Mouse (Mus musculus) left cerebral cortex, postnatal 14 days (tissue): ENCODE results near the gene Tceal1. TPM values are rescaled to one million over a fixed set of nuclear protein-coding genes. Genes with fewer than 3 reads are reported as not detected.
A peak's percentile ranks its signal among the peaks of the same experiment; 100 is the strongest.
"Not testable (repeated sequence)": the region's sequence is repeated elsewhere in the genome, so short reads cannot be mapped to it uniquely, and the experiment has no call there.

Source experiments
- DNase-seq, 2 experiments: peaks; one replicate each; pipeline ENCODE4 v3.0.0; 2021 to 2022; ENCODE audit warnings: low spot score in 2 of 2, mixed read lengths in 1 of 2
- intact Hi-C: fragments of 180-260 bp; cut with DNase I; formaldehyde crosslinking; loops from one replicate; pipeline ENCODE4 v1.15.1; 2025
- long read RNA-seq, 2 experiments: library from polyadenylated mRNA; stranded (forward); transcript quantifications; one replicate each; pipeline ENCODE4 v2.0.0; 2021
- total RNA-seq, 2 experiments: library from RNA; stranded (reverse); gene quantifications; 2 replicates each; pipeline ENCODE4 v1.2.3; 2021

Tceal1 gene
- total RNA-seq, result 10 to 100 TPM; 11.5 to 12.6 TPM
- long read RNA-seq, experiment 1, transcript Tceal1-201 (2 exons, 2,803 nt), result major isoform, 30 of 32 reads
- long read RNA-seq, experiment 1, partial matches to known transcripts, result 1 of 32 reads
- long read RNA-seq, experiment 1, other reads (novel, unspliced or antisense), result 1 of 32 reads
- long read RNA-seq, experiment 2, transcript Tceal1-201 (2 exons, 2,803 nt), result major isoform, 21 of 23 reads
- long read RNA-seq, experiment 2, partial matches to known transcripts, result 0 of 23 reads
- long read RNA-seq, experiment 2, other reads (novel, unspliced or antisense), result 2 of 23 reads

DNA sequence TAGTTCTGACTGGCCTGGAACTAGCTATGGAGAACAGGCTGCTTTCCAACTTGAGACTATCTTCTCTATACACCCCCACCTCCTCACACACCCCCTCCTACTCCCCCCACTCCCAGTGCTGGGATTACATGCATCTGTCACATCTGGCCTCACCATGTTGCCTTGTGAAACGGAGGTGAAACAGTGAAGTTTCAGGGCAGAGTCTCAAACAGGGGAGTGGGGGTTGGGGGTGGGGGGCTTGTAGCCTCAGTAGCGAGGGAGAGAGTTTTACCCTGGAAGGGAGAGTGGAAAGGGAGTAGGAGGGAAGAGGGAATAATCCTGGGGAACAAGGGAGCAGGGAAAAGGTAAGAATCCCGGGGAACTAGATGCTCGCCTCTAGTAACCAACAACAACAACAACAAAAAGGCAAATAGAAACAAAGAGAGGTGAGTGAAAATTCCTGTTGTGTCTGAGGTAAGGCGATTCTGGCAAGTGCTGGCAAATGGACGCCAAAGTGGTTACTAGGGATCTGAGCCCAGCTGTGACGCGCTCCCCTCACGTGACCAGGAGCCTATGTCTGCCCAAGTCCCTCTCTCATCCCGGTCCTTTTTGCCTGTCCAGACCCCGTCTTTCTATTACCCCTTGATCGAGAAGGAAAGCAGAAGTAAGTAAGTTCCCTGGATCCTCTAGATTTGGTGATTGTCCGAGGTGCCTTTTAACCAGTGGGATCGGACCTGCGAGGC lies at the start of gene Tceal1:
Tceal1 (plus strand) TSS at position 537 of the 722 bp plus-strand sequence.
- DNase-seq, result peak; percentile 65 to 71
- intact Hi-C loops, result no loop called here

DNA sequence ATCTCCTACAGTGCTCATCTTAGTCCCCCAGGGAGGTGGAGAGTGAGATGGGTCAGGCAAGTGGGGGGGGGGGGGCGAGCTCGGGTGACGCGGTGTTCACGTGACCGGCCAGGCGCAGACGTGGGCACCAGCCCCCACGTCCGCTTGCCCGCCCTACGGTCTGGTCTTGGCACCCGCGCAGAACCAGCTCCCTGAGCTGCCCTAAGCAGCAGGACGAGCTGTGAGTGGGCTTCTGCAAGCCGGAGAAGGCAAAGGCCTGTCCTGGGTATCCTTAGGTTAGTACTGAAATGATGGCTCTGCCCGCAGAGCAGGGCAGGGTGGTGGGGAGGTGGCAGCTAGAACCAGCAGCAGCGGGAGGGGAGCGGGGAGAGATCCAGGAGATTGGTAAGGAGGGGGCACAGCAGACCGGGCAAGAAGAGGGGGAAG lies 41.5 kb upstream of the Tceal1 start:
- intact Hi-C loops, result no loop called here
- DNase-seq, result peak; percentile 25 to 34

DNA sequence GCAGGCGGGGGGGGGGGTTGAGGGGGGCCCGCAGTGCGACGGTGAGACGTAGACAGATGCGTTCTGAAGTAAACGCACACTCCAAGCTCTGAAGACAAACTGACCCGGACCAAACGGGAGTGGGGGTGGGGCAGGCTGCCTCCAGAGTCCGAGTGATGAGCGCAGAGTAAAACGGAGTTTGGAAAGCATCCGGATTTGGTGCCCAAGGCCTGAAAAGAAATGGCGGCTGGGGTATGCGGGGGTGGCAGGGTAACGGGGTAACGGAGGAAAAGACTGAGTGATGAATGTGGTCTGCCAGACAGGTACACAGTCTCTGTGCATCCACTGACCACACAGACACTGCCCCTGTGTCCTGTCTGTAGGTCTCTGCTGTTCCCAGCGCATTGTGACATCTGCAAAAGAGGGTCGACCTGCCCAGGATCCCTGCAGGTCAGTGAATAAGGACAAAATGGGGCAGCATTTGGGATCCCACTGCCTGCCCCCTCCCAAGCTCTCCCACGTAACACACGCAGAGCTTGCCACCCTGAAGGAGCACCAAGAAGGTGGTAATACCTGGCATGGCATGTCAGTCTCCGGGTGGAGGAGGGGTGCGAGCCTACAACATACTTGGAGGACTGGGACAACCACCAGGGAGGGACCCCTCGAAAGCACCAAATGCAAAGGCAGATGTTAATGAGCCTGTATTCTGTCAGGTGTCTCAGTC lies 40.9 kb upstream of the Tceal1 start:
- DNase-seq, result peak; percentile 10 to 28
- intact Hi-C loops, result not testable (repeated sequence)

DNA sequence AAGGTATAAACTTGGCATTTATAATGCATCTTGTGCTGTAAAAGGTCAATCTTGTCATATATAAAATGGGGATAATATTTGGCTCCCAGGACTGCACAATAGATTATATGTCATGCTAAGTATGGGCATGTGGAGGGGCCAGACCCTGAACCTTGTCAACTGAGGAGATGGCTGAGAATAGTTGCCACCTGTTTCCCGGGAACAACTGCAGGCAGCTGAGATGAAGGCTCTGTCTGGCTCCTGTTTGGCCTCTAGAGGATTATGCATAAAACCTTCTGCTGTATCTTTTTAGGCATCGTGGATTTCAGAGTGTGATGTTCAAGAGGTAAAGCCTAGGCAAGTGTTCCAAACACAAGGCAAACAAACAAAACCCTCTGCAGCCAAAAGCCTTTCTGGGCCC lies 39.0 kb upstream of the Tceal1 start:
- intact Hi-C loops, result no loop called here
- DNase-seq, result no peak

- DNase-seq, result no peak
- intact Hi-C loops, result no loop called here
Measured at GRCm38 (mm10) chrX:136680989-136681388, 26.8 kb upstream of the Tceal1 start.

DNA sequence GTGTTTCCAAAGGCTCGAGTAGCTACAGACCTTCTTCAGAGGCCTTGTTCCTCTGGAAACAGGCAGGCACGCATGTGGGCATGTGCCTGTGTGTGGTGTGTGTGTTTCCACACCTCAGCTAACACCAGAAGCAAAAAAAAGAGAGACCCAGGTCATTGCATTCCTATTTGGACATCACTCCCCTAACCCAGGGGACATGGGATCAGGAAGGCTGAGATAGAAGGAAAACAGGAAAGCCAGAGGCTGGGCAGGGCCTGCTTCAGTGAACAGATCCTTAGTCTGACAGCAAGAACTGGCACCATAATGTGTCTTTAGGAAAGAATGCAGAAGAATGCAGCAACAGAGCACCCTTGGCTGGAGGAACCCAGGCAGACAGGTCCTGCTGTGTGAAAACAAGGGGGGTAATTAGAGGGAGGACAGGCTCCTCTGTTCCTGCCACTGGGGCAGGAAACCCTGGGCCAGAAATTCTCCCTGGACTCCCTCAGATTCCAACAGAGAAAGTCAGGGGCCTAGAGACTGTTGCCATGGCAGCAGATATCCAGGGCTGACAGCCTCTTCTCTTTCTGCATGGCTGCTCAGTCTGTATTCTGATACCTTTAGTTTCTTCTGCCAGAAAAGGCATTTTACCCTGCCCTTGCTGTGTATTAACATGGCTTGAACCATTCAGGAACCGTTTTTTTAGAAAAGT lies 16.0 kb upstream of the Tceal1 start:
- intact Hi-C loops, DNase-seq: not testable (repeated sequence)

DNA sequence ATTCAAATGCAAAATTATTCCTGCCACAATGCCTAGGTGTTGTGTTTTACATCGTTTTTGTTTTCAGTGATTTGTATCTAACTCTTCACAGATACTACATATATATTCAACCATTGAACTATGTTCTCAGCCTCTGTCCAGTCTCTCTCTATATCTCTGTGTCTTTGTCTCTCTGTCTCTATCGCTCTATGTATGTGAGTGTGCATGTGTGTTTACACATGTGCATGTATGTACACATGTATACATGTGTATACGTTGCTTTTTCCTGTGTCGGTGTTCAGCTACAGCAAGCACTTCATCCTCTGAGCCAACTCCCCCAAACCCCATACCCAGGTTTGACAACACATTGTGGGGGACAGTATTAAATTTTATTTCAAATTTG lies 15.5 kb upstream of the Tceal1 start:
- intact Hi-C loops, result no loop called here
- no peak for DNase-seq

- no peak for DNase-seq
- intact Hi-C loops, result no loop called here
Measured at GRCm38 (mm10) chrX:136693196-136693595, 14.6 kb upstream of the Tceal1 start.

DNA sequence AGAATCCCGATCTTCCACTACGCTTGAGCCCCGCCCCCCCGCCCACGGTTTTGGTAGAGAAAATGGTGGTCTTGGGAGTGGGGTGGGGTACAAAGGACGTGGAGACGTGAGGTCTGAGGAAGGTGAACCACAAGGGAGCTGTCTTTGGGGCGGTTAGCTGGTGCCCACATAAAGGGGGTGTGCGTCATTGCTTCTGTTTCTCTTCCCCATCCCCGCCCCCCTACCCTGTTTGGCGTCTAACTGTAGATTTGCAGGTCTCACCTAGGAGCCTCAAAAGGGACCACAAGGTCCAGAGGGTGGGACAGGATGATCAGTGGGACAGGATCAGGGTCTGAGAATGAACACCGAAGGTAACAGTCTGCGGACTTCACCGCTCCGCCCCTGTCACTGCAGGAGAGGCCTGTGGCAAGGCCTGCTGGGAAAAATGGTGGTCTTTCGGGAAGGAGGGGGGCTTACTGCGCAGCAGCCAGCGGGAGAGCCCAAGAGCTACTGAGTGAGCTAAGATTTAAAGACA lies 443 bp downstream of the Tceal1 start:
- DNase-seq, result peak; percentile 40 to 56
- intact Hi-C loops, result no loop called here

- intact Hi-C loops, result no loop called here
- DNase-seq, result no peak
Measured at GRCm38 (mm10) chrX:136708782-136709181, 1.0 kb downstream of the Tceal1 start.

- intact Hi-C loops, DNase-seq: not testable (repeated sequence)
Measured at GRCm38 (mm10) chrX:136714742-136715474, 7.1 kb downstream of the Tceal1 start.

DNA sequence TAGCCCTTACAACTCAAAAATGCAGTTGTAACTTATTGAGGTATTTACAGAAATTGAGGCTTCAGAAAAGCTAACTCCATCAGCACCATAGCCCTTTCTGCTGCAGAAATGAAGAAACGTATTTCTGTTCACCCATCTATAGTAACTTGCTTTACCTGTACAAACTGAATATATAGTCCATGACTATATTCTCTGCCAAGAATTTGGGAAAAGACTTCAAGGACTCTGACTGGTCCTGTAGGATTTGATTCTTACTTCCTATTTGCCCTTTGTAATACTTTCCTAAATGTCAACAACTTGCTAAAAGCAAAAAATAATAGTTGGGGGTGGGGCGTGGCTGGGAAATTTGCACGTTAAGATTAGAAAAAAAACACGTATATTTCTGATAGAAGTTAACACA lies 24.2 kb downstream of the Tceal1 start:
- intact Hi-C loops, result no loop called here

DNA sequence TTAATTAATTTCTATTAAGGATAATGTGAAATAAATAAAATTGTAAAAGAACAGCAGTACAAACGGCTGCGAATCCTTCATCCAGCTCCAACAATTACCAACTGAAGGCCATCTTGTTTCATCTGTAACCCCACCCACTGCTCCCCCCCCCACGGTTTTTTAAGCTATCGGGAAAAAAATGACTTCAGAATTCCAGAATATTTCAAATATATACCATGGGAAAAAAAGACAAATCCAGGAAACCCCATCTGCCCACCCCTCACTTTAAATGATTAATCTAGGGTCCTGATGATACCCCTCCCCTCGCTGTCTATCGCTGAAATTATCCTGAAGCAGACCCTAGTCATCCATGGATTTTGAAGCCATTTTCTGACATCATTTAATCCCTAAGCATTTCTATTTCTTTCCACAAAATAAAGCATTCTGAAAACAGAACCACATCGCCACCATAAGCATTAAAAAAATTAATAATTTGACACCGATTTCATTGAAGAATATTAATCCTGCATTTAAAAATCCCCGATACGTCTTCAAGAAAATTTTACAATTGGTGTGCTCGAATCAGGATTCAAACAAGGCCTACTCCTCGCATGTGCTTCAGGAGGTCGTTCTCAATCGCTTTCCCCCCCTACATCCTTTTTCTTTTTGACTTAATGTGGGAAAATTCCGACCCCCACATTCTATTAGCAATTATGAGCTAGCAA lies 32.5 kb downstream of the Tceal1 start:
- intact Hi-C loops, result loop anchor here (5.0 kb wide), 2 partner anchors 113 to 277 kb away; no protein-coding TSS in a partner anchor
- DNase-seq, result no peak

More for the DNA sequence above, 24.2 kb downstream of the Tceal1 start:
- DNase-seq, result no peak

- intact Hi-C loops, result loop anchor here (5.0 kb wide), 2 partner anchors 114 to 276 kb away; no protein-coding TSS in a partner anchor
- peak; percentile 91 to 97 for DNase-seq
Measured at GRCm38 (mm10) chrX:136740791-136741650, 33.2 kb downstream of the Tceal1 start.

- intact Hi-C loops, result loop anchor here (5.0 kb wide), 2 partner anchors 114 to 276 kb away; no protein-coding TSS in a partner anchor
- peak; percentile 79 to 83 for DNase-seq
Measured at GRCm38 (mm10) chrX:136741651-136742201, 33.9 kb downstream of the Tceal1 start.

DNA sequence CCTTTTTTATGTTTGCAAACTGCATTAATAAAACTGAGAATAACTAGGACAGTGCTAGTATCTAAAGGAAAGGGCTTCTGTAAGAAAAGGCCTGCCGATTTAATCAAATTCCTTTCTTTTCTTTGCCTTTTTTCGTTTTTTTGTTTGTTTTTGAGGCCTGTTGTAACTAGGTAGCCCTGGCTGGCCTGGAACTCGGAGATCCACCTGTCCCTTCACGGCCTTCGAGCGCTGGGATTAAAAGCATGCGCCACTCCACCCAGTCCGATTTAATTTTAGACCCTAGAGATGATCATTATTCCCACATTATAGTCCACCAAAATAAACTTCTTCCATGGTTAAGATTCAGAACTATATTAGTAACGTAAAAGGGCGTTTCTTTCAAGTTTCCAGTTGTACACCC lies 34.5 kb downstream of the Tceal1 start:
- no peak for DNase-seq
- intact Hi-C loops, result loop anchor here (5.0 kb wide), 2 partner anchors 115 to 275 kb away; no protein-coding TSS in a partner anchor

- intact Hi-C loops, result loop anchor here (5.0 kb wide), 2 partner anchors 115 to 275 kb away; no protein-coding TSS in a partner anchor
- peak; percentile 67 to 77 for DNase-seq
Measured at GRCm38 (mm10) chrX:136742661-136743103, 34.9 kb downstream of the Tceal1 start.
